In genomic region chr2:83660114-83660513, GRCm38 (mm10) we compare ENCODE assay signal across 26 mouse cellular contexts. TPM values are rescaled to one million over a fixed set of nuclear protein-coding genes. Genes with fewer than 3 reads are reported as not detected.
A peak's percentile ranks its signal among the peaks of the same experiment; 100 is the strongest.
DNase-seq lines count a peak whose midpoint lies in the region; ATAC-seq and TF ChIP-seq lines count a peak whose summit lies in the region.
"Had no signal": no experiment of that assay in that cellular context is flagged by ENCODE, and none has a peak within 500 bp of the region (broad histone marks: within the 10 kb centered on the region; RNA-seq: fewer than 3 reads in every experiment).

No protein-coding gene starts in this region.

- no peak for DNase-seq in hindbrain, postnatal 0 days (ENCODE audit: low spot score)
- DNase-seq in midbrain, embryonic 14.5 days, result peak; percentile 14
- no peak for DNase-seq in midbrain, embryonic 10.5 days (ENCODE audit: low spot score)
- no peak for DNase-seq in MEL (ENCODE audit: low read depth, low spot score)
- DNase-seq in induced T-regulatory cell, adult 2 months (ENCODE audit: low read depth), result peak; percentile 37
- DNase-seq in natural killer cell, adult 2 months (ENCODE audit: low spot score in 2 of 2), result no peak
- DNase-seq: adrenal gland, postnatal 10 days; cerebellum, adult 8-10 months; cerebellum, postnatal 25 days; gastrocnemius, postnatal 25 days; heart, adult 18-20 months; heart, postnatal 14 days; kidney, adult 18-20 months; kidney, postnatal 4 days; lung, embryonic 14.5 days; lung, postnatal 14 days had no signal

- no peaks in the 10 kb centered on the region for H3K27me3 ChIP-seq in hindbrain, postnatal 0 days (ENCODE audit: insufficient read depth, low read length)
- no peaks in the 10 kb centered on the region for H3K27me3 ChIP-seq in hindbrain, embryonic 13.5 days
- no peaks in the 10 kb centered on the region for H3K27me3 ChIP-seq in midbrain, embryonic 14.5 days (ENCODE audit: control insufficient read depth, insufficient read depth, low read length)
- H3K27me3 ChIP-seq in midbrain, embryonic 10.5 days (ENCODE audit: low read depth, poor library complexity, severe bottlenecking), result no peaks in the 10 kb centered on the region
- no peaks in the 10 kb centered on the region for H3K27me3 ChIP-seq in MEL (ENCODE audit: control insufficient read depth in 1 of 2, insufficient read depth in 2 of 2, low read length in 2 of 2)
- H3K27me3 ChIP-seq: embryonic facial prominence, embryonic 15.5 days; forebrain, embryonic 13.5 days; heart, embryonic 13.5 days; kidney, embryonic 15.5 days; limb, embryonic 12.5 days; liver, embryonic 15.5 days; midbrain, embryonic 12.5 days had no signal

- 87% methylated on average over 1 of the region's 1 CpGs for WGBS in hindbrain, postnatal 0 days
- WGBS in hindbrain, embryonic 13.5 days, result 92% methylated on average over 1 of the region's 1 CpGs
- WGBS in midbrain, embryonic 14.5 days, result 75% methylated on average over 1 of the region's 1 CpGs
- WGBS in midbrain, embryonic 10.5 days, result 94% methylated on average over 1 of the region's 1 CpGs

- no peak for TF ChIP-seq EP300 in MEL (IDR thresholded peaks at IDR 0.05; ENCODE audit: low read depth in 1 of 2, low read length in 2 of 2)

- H3K36me3 ChIP-seq in hindbrain, postnatal 0 days (ENCODE audit: insufficient read depth, low read length), result peaks cover 6% of the 10 kb centered on the region; the same call in 1 of the 2 replicates
- peaks cover 27% of the 10 kb centered on the region for H3K36me3 ChIP-seq in hindbrain, embryonic 13.5 days
- H3K36me3 ChIP-seq in midbrain, embryonic 14.5 days (ENCODE audit: control insufficient read depth, insufficient read depth, low read length), result peaks cover 45% of the 10 kb centered on the region
- H3K36me3 ChIP-seq in midbrain, embryonic 10.5 days, result peaks cover 78% of the 10 kb centered on the region
- peaks cover 0 to 34% of the 10 kb centered on the region in 2 experiments; a peak in 2 of 4 replicates for H3K36me3 ChIP-seq in MEL (ENCODE audit: control insufficient read depth in 1 of 2, insufficient read depth in 2 of 2, low read length in 2 of 2)

- ATAC-seq in hindbrain, postnatal 0 days, result no peak
- ATAC-seq in hindbrain, embryonic 13.5 days (ENCODE audit: low FRiP score), result no peak
- ATAC-seq in midbrain, embryonic 14.5 days (ENCODE audit: low FRiP score, low TSS enrichment), result no peak
- no peak for ATAC-seq in megakaryocyte-erythroid progenitor cell, adult 5-6 weeks (replicated peaks; ENCODE audit: low FRiP score, low TSS enrichment, poor library complexity, severe bottlenecking)
- ATAC-seq: forebrain, embryonic 13.5 days had no signal

- no peak overlapping the region for H3K27ac ChIP-seq in hindbrain, postnatal 0 days
- no peak overlapping the region for H3K27ac ChIP-seq in hindbrain, embryonic 13.5 days
- no peak overlapping the region for H3K27ac ChIP-seq in midbrain, embryonic 14.5 days (replicated peaks; ENCODE audit: low read depth, low read length)
- no peak overlapping the region for H3K27ac ChIP-seq in midbrain, embryonic 10.5 days (replicated peaks)
- no peak overlapping the region for H3K27ac ChIP-seq in MEL (ENCODE audit: control insufficient read depth, low read depth, low read length)
- H3K27ac ChIP-seq: embryonic facial prominence, embryonic 10.5 days; embryonic facial prominence, embryonic 15.5 days; forebrain, embryonic 13.5 days; heart, embryonic 13.5 days; kidney, embryonic 15.5 days; limb, embryonic 12.5 days; liver, embryonic 15.5 days; midbrain, embryonic 12.5 days had no signal

- no peaks in the 10 kb centered on the region for H3K9me3 ChIP-seq in hindbrain, postnatal 0 days (ENCODE audit: low read length)
- H3K9me3 ChIP-seq in hindbrain, embryonic 13.5 days, result no peaks in the 10 kb centered on the region
- H3K9me3 ChIP-seq in midbrain, embryonic 14.5 days (ENCODE audit: control insufficient read depth, low read length), result no peaks in the 10 kb centered on the region
- H3K9me3 ChIP-seq in midbrain, embryonic 10.5 days (replicated peaks), result no peaks in the 10 kb centered on the region
- no peaks in the 10 kb centered on the region for H3K9me3 ChIP-seq in MEL (replicated peaks; ENCODE audit: insufficient read depth, low read length)
- H3K9me3 ChIP-seq: embryonic facial prominence, embryonic 10.5 days; embryonic facial prominence, embryonic 15.5 days; forebrain, embryonic 13.5 days; heart, embryonic 13.5 days; kidney, embryonic 15.5 days; limb, embryonic 12.5 days; liver, embryonic 15.5 days; midbrain, embryonic 12.5 days had no signal

- H3K9ac ChIP-seq in hindbrain, postnatal 0 days (replicated peaks; ENCODE audit: low read length), result no peak overlapping the region
- H3K9ac ChIP-seq in hindbrain, embryonic 13.5 days, result no peak overlapping the region
- H3K9ac ChIP-seq in midbrain, embryonic 14.5 days (replicated peaks; ENCODE audit: low read length), result no peak overlapping the region
- no peak overlapping the region for H3K9ac ChIP-seq in MEL (ENCODE audit: control insufficient read depth, low read depth, low read length, poor library complexity, severe bottlenecking)
- H3K9ac ChIP-seq: embryonic facial prominence, embryonic 15.5 days; forebrain, embryonic 13.5 days; heart, embryonic 13.5 days; kidney, embryonic 15.5 days; limb, embryonic 12.5 days; liver, embryonic 15.5 days; lung, embryonic 14.5 days; midbrain, embryonic 12.5 days had no signal

- no peak for TF ChIP-seq POLR2A in MEL (IDR thresholded peaks at IDR 0.05; ENCODE audit: control insufficient read depth in 1 of 2, insufficient read depth in 1 of 2, low read depth in 1 of 2, low read length in 2 of 2, poor library complexity in 1 of 2)

- H3K4me2 ChIP-seq in hindbrain, postnatal 0 days (ENCODE audit: low read depth, low read length), result no peak overlapping the region
- H3K4me2 ChIP-seq in hindbrain, embryonic 13.5 days, result no peak overlapping the region
- no peak overlapping the region for H3K4me2 ChIP-seq in midbrain, embryonic 14.5 days (ENCODE audit: low read length)
- H3K4me2 ChIP-seq: embryonic facial prominence, embryonic 15.5 days; forebrain, embryonic 13.5 days; heart, embryonic 13.5 days; kidney, embryonic 15.5 days; limb, embryonic 12.5 days; liver, embryonic 15.5 days; lung, embryonic 14.5 days; midbrain, embryonic 12.5 days had no signal

- H3K4me3 ChIP-seq in hindbrain, postnatal 0 days (ENCODE audit: low read length), result no peak overlapping the region
- no peak overlapping the region for H3K4me3 ChIP-seq in hindbrain, embryonic 13.5 days
- H3K4me3 ChIP-seq in midbrain, embryonic 14.5 days (replicated peaks; ENCODE audit: low read depth, low read length), result no peak overlapping the region
- no peak overlapping the region for H3K4me3 ChIP-seq in midbrain, embryonic 10.5 days
- H3K4me3 ChIP-seq in MEL (ENCODE audit: control insufficient read depth in 1 of 2, insufficient read depth in 1 of 2, low read depth in 2 of 2, low read length in 2 of 2), result no peak overlapping the region
- H3K4me3 ChIP-seq: embryonic facial prominence, embryonic 10.5 days; embryonic facial prominence, embryonic 15.5 days; forebrain, embryonic 13.5 days; heart, embryonic 13.5 days; kidney, embryonic 15.5 days; limb, embryonic 12.5 days; liver, embryonic 15.5 days; midbrain, embryonic 12.5 days had no signal

- H3K4me1 ChIP-seq in hindbrain, postnatal 0 days (ENCODE audit: insufficient read depth, low read length), result no peaks in the 10 kb centered on the region
- H3K4me1 ChIP-seq in hindbrain, embryonic 13.5 days (replicated peaks), result no peaks in the 10 kb centered on the region
- H3K4me1 ChIP-seq in midbrain, embryonic 14.5 days (ENCODE audit: control insufficient read depth, insufficient read depth, low read length), result no peaks in the 10 kb centered on the region
- no peaks in the 10 kb centered on the region for H3K4me1 ChIP-seq in midbrain, embryonic 10.5 days
- H3K4me1 ChIP-seq in MEL (ENCODE audit: control insufficient read depth in 1 of 2, insufficient read depth in 2 of 2, low read length in 2 of 2), result no peaks in the 10 kb centered on the region
- H3K4me1 ChIP-seq: embryonic facial prominence, embryonic 10.5 days; embryonic facial prominence, embryonic 15.5 days; forebrain, embryonic 13.5 days; heart, embryonic 13.5 days; kidney, embryonic 15.5 days; limb, embryonic 12.5 days; liver, embryonic 15.5 days; midbrain, embryonic 12.5 days had no signal

- peak; percentile 33 for TF ChIP-seq RAD21 in MEL (IDR thresholded peaks at IDR 0.05; ENCODE audit: low read depth, low read length)

- TF ChIP-seq CTCF in hindbrain, postnatal 0 days (IDR thresholded peaks at IDR 0.05; ENCODE audit: low read depth), result peak; percentile 18; the same call in 1 of the 2 replicates
- no peak; a peak in 1 of 6 replicates for TF ChIP-seq CTCF in MEL (IDR thresholded peaks at IDR 0.05 in 2 of 3, conservative IDR thresholded peaks at IDR 0.05 in 1 of 3; ENCODE audit: control insufficient read depth in 1 of 3, insufficient read depth in 1 of 3, low read depth in 2 of 3, low read length in 3 of 3, poor library complexity in 1 of 3, severe bottlenecking in 1 of 3)

- H3K79me2 ChIP-seq in MEL (ENCODE audit: control insufficient read depth, insufficient read depth, low read length, poor library complexity), result peaks cover 6% of the 10 kb centered on the region

TF ChIP-seq in MEL, 35 proteins besides CTCF, POLR2A, EP300 and RAD21:
- TF ChIP-seq CHD1 (IDR thresholded peaks at IDR 0.05; ENCODE audit: low read depth, low read length), result no peak
- no peak for TF ChIP-seq MXI1 (IDR thresholded peaks at IDR 0.05; ENCODE audit: low read depth, low read length)

RNA-seq across cellular contexts. Expression of gene Zc3h15, which starts 15.9 kb away (rescaled TPM):
- 64.8 and 67.1 TPM in 2 replicates for total RNA-seq in hindbrain, postnatal 0 days (2014; rRNA removed)
- polyA plus RNA-seq in hindbrain, postnatal 0 days (2015; fragmentation: Nextera tagmentation; extraction: Ambion mirVana), result 177 and 190 TPM in 2 replicates
- 210 and 215 TPM in 2 replicates for polyA plus RNA-seq in hindbrain, embryonic 13.5 days (2015; fragmentation: Nextera tagmentation; extraction: Ambion mirVana)
- 168 and 171 TPM in 2 replicates for polyA plus RNA-seq in midbrain, embryonic 14.5 days (2014; fragmentation: Nextera tagmentation; extraction: Ambion mirVana)
- 129 and 142 TPM in 2 replicates for polyA plus RNA-seq in midbrain, embryonic 10.5 days (2016; fragmentation: Nextera tagmentation; extraction: Ambion mirVana)
- 144 and 163 TPM in 2 replicates for total RNA-seq in MEL (2012; rRNA removed)
- 100 to 1,000 TPM in 1 of 2 experiments, not detected in 1; 194 TPM for polyA plus RNA-seq in MEL (2012; ENCODE audit: insufficient read depth in 1 of 2, insufficient read length in 2 of 2, low read depth in 1 of 2, low replicate concordance in 2 of 2, missing spikeins in 1 of 2)
- total RNA-seq in megakaryocyte-erythroid progenitor cell, adult 5-6 weeks (2014; fragmentation: Nextera tagmentation), result 113 and 134 TPM in 2 replicates
- total RNA-seq in megakaryocyte-erythroid progenitor cell, adult 5-6 weeks (2017), result 195 and 209 TPM in 2 replicates

Comparison
In these comparisons a context has a peak if more than half of its experiments do, and no peak if none do; other contexts are left out.
1. DNase-seq: peak in midbrain, embryonic 14.5 days (single experiment) and induced T-regulatory cell, adult 2 months (single experiment); none in hindbrain, postnatal 0 days (single experiment), midbrain, embryonic 10.5 days (single experiment), MEL (single experiment) and natural killer cell, adult 2 months (0 of 2).